Mouse (Mus musculus) right cerebral cortex, postnatal 10 days (tissue): Measurements from ENCODE around the gene Hebp1.

Experiments used
- DNase-seq, 2 experiments: peaks; one replicate each; pipeline ENCODE4 v3.0.0; 2021; ENCODE audit warnings: low spot score in 2 of 2

Gene Hebp1

DNA sequence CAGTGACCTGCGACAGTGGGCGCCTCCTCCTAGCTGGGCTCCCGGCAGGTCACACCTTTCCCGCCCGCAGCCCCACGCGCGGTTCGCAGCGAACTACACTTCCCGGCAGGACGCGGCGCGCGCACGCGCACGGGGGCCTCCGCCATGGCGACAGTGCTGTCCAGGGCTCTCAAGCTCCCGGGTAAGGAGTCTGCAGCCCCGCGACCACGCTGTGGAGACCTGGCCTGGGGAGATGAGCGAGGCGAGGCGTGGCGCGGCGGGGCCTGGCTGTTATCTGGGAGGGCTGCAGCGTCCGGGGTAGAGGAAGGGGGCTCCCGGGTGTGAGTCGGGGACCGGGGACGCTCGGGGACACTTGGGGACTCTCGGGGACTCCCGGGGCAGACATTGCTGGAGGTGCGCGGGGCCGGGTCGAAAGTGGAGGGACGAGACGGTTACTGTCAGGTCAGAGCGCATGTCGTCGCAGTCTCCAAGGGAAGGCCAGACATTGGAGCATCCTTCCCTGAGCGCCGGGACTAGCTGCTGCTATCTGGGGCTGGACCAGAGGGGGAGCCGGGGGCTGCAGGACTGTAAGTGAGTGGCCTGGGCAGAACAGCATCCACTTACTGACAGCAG is at the start of gene Hebp1, which contains the start of gene Fam234b:
Hebp1 (minus strand) TSS at position 102 of the 612 bp plus-strand sequence.
Fam234b (plus strand) TSS at position 57 of the 612 bp plus-strand sequence.
- DNase-seq = peak; percentile 88 to 92

DNA sequence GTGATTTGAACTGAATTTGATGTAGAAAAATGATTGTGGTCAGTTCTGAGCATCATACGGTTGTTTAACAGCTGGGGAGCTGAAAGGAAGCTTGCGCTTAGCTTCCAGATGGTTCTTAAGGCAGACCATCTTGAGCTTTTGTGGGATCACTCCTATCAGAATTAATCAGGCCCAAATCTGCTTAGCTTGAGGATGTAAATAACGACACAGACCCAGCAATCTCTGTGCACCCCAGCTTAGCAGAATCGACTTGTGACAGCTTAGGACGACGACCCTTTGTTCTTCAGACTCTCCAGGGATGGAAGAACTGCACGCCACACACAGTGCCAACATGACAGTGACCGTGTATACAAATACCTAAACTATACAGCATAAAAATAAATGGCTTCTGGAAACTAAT is 47.8 kb upstream of the Hebp1 start:
- DNase-seq = no peak

DNA sequence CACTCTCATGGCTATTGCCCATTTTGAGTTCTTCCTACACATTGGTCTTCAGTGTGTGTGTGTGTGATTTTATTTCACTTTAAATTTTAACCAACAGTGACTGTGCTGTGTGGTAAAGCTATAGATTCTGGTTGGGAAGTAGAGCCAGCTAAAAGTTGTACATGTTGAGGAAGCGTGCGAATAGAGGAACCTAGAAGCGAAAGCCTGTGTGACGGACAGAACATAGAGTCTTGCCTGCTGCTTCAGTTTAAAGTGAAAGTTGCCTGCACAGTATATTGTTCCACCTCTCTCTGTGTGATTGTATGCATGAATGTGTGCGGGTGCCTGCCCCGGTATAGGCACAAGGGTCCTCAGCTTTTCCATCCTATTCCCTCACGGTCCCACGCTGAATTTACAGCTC is 42.5 kb upstream of the Hebp1 start:
- DNase-seq = no peak

DNA sequence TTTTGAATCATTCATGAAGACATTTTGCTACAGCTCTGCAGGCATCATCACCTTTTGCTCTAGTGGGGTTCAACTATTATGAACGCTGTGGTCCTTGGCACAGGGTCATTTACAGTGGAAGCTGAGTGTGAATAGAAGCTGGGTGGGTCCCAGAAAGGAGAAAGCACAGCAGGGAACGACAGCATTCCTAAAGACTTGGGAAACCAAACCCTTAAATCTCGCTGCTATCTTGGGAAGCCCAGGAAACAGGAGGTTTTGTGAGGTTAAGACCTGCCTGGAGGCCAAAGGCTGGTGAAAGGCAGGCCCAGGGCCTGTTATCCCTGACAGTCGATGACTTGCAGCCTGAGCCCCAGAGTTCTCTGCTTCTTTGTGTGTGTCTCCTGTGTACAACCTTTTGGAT is 40.4 kb upstream of the Hebp1 start:
- no peak for DNase-seq

DNA sequence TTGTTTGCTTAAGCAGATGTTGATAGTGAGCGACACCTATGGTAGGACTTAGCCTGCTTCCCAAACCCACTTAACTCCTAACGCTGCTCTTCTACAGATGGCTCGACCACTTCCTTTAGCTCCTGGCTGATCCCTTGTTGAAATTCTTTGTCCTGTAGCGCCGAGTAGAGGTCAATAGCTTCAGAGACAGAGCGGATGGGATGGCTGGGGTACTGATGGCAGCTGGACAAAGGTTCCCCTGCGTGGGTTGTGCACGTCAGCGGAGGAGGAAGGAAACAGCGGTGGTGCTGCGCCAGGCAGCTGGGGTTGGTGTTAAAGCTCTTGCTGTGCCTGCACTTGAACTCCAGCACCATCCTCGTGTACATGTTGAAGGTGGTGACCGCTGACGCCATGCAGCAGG is 39.5 kb upstream of the Hebp1 start:
- no peak for DNase-seq

DNA sequence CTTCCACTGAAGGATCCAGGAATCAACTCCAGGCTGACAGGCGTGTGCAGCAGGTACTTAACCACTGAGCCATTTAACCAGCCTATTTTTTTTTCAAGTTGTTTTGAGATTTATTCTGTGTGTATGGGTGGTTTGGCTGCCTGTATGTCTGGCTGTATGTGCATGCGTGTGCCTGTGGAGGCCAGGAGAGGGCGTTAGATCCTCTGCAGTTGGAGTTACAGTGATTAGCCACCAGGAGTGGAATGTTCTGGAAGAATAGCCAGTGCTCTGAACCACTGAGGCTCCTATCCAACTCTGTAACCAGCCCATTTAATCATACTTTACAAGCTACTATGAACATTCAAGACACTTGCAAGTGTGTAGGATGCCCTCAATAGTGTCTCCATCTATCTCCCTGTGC is 38.8 kb upstream of the Hebp1 start:
- DNase-seq = no peak

DNA sequence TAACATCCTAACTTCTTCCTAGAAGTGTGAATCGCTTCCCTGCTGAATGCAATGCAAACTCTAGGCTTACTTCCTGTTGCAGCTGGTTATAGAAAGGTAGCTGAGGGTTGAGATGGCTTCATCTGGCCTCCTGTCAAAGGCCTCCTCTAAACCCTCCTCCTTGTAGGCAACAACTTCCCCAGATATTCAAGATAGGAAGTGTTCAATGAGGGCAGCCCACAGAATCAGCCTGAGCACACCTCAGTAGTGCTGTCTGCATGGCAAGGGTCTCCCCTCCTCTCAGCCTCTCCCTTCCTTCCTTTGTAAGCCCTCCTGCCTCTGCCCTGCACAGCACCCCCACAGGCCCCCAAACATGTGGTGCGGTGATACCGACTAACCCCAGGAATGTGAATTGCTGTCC is 37.9 kb upstream of the Hebp1 start:
- no peak for DNase-seq

DNA sequence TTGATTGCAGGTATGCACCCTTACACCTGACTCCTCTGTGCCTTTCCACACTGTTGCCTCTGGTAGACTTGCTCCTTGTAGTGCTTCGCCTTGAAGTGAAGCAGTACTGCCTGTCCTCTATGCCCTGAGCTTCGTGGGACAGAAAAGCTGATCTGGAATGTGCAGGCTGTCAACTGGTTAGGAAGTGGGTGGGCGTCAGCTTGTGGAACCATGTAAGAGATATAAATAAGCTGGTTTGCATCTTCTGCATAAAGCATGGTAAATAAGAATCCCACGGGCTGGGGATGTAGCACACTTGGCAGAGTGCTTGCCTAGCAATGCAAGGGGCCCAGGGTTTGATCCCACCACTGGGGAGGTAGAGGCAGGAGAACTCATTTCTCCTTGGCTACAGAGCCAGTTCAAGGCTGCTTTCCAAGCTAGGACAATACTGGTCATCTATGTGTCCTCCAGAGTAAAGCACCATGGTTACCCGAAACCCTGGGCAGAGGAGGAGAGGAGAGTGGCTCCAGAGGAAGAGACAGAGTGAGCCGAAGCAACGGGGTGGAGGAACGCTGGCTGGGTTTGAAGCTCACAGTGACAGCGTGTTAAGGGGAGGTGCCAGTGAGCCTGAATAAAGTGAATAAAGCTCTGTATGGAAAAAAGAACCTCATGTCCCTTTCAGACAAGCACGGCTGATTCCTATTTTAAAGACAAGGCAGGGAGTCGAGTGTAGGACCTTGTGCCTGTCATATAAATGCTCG is 34.8 kb upstream of the Hebp1 start:
- DNase-seq = peak; percentile 54 to 80

DNA sequence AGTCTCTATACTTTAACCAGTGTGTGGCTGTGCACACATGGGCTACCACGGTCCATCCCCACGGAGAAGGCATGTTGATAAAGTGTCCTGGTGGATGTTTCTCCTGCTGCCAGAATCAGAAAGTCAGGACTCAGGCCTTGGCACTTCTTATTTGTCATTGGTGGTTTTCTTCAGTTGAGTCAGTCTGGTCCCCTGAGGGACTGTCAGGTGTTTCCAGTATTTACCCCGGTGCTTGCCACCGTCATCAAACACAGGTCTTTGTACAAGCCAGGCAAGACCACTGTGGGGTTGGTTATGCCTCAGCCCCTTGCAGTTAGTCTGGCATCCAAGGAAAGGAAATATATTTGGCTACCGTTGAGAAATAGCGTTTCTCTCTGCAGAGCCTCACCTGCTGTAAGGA is 32.8 kb upstream of the Hebp1 start:
- no peak for DNase-seq

DNA sequence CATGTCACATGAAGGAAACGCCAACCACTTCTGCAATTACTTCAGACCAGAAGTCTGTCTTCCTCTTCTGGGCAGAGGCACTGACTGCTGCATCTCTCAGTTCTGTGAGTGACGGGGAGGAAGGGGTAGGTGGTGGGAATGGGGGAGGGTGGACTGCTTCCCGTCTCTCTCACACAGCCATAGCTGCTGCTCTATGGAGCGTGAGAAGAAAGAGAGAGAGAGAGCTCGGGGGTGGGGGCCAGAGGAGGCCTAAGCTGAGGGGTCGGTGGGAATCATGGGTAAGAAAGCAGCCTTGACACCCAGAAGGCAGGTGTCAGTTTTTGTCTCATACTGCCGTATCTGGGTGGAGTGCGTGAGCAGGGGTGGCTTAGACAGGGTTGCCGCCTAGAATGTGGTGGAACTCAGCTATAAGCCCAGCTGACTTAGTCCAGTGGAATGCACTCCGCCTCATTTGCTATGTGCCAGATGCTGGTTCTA is 30.7 kb upstream of the Hebp1 start:
- no peak for DNase-seq

DNA sequence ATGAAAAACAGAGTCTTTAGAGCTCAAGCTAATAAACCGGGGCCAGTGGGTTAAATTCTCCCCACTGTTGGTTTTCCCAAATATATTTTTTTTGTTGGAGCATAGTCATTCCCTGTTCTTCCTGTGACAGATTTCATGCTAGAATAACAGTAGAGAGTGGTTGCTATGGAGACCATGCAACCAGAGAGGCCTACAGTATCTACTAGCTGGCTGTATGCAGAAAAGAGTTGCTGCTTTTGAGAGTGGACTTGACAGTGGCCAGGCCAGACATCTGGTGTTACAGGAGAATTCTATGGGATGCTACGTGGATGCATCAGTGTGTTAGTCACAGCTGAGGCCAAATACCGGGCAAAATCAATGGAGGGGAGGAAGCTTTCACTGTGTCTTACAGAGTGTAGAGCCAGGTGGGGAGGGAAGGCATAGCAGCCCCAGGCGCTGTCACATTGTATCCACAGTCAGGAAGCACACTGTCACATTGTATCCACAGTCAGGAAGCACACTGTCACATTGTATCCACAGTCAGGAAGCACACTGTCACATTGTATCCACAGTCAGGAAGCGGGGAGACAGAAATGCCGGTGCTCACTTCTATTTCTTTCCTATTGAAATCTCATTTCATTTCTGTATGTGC is 26.1 kb upstream of the Hebp1 start:
- peak in 1 of 2 experiments; percentile 72 for DNase-seq

DNA sequence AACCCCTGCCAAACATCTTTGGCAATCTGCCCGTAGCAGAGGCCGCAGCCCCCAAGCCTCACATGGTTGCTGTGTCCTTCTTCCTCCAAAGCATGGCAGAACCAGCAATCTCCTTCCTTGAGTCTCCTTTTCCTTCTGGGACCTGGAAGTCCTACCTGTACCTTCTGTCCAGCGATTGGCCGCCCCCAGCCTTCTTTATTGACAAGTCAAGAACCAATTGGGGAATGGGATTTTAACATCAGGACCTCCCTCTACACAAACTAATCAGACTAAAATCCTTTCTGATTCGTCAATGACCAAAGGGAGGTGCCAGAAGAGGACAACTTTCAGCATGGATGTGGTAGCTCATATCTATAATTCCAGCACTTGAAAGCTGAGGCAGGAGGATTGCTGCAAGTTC is 22.1 kb upstream of the Hebp1 start:
- DNase-seq = no peak

DNA sequence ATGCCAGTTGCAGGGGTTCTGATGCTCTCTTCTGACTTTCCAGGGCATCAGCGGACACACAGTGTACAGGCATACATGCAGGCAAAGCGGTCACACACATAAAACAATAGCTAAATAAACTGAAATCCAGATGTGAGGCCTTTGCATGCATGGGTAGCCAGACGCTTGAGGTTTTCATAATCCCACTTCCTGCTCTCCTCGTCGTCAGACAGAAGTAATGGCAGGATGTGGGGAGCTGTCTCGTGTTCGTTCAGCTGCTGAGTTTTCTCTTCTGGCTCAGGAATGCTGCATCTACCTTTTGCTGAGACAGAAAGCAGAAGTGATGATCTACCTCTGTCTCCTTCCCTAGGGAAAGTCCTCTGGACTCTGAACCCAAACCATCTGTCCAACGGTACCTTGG is 20.5 kb upstream of the Hebp1 start:
- DNase-seq = no peak

DNA sequence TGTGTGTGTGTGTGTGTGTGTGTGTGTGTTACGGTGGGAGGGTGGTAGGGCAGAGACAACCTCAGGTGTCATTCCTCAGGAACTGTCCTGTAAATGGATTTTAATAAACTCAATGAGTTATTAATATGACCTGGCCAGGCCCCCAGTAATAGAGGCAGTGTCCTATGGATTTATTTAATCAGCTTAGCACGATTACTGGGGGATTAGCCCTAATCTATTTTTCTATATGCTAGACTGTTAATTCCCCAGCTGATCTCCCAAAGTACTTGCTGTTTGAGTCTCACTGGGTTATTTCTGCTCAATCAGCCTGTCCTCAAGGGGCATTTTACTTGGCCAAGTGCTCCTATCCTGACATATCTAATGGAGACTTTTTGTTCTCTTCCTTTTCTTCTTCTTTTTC is 14.8 kb upstream of the Hebp1 start:
- DNase-seq = no peak

DNA sequence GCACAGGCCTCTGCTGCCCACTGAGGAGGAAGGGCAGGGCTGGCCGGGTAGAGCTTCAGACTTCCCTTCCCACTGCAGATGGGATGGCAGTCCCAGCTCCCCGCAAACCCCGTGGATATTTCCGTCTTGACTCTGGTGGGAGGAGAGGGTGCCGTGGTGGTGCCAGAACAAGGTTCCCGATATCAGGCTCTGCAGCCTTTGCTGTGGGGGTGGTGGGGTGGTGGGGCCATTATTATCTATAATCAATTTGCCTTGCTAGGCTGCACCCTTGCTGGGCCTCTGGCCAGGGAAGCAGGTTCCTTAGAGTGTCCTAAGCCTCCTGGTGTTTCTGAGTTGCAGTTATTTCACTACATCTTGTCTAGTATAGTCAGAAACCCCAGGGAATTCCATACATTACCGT is 13.3 kb upstream of the Hebp1 start:
- DNase-seq = no peak

DNA sequence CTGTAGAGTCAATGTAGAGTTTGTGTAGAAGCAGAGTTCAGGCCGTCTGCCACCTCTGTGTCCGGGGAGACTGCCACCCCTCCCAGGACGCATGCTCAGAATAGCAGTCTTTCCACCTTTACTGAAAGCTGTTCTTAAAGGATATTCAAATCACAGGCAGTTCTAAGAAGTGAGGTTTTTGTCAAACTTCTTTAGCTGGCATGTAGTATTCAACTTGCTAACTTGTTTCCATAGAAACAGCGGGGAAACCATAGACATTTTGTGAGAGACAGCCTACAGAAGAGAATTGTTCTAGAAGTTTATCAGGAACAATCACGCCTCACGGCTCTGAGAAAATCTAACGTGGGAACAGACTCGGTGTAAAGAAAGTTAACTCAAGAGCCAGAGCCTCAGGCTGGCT is 9.1 kb upstream of the Hebp1 start:
- DNase-seq = no peak

DNA sequence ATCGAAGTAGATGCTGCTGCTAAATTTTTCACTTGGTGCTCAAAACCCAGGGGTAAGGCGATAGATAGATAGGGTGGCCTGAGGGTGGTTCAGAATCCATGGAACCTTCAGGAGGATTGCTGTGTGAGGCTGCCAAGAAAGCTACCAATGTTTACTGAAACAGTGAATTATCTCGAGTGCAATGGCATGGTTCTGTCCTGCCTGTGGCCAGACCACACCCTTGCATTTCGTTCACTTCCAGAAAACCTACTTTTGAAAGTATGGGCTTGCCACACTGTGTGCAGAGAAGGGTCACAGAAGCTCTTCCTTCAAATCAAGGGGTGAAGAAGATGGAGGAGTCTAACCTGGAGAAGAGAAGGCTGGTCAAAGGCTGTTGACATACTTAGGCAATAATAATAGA is 8.0 kb upstream of the Hebp1 start:
- no peak for DNase-seq

DNA sequence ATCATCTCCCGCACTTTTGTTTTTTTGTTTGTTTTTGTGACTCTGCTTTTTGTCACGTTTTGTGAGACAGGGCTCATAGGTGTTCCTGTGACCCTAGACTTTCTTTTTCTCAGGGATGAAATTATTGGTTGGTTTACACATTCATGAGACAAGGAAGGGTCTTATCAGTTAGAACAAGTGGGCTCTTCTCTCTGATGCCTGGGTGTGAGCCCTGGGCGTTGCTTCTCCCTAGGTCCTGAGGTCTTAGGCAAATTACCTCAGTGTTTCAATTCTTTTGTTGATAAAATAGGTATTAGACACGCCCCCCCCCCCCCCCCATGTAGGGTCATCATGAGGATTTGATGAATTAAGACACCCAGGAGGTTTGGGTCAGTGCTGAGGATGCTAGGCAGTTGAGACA is 7.0 kb upstream of the Hebp1 start:
- no peak for DNase-seq

DNA sequence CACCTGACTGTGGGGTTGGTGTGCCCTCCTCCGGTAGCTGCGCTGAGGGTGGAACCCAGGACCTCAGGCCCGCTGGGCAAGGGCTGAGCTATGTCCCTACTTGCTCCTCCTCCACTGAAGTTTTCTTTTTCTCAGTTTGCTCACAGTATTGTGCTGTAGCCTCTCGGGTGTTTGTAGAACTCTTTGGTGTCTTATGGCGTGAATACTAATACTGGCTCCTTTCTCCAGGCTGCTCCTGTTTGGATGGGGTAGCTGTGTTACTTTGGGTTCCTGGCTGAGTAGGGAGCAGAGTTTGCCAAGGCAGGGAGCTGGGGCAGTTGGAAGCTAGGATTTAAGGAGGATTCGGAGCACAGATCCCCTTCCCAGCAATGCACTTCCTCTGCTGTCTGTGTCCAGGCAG is 5.9 kb upstream of the Hebp1 start:
- peak; percentile 61 to 71 for DNase-seq

DNA sequence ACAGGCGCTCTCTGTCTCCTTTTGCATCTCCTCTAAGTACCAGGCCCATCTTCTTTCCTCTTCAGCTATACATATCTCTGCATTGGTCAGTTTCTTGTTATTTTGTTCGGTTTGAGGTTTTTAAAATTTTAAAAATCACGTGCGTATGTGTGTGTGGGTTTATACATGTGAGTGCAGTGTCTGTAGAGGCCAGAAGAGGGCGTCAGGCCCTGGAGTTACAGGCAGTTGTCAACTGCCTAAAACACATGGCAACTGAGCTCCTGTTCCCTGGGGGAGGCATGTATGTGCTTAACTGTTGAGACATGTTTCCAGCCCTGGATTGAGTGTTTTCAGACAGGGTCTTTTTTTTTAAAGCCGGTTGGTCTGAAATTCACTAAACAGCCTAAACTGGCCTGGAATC is 4.8 kb upstream of the Hebp1 start:
- no peak for DNase-seq

DNA sequence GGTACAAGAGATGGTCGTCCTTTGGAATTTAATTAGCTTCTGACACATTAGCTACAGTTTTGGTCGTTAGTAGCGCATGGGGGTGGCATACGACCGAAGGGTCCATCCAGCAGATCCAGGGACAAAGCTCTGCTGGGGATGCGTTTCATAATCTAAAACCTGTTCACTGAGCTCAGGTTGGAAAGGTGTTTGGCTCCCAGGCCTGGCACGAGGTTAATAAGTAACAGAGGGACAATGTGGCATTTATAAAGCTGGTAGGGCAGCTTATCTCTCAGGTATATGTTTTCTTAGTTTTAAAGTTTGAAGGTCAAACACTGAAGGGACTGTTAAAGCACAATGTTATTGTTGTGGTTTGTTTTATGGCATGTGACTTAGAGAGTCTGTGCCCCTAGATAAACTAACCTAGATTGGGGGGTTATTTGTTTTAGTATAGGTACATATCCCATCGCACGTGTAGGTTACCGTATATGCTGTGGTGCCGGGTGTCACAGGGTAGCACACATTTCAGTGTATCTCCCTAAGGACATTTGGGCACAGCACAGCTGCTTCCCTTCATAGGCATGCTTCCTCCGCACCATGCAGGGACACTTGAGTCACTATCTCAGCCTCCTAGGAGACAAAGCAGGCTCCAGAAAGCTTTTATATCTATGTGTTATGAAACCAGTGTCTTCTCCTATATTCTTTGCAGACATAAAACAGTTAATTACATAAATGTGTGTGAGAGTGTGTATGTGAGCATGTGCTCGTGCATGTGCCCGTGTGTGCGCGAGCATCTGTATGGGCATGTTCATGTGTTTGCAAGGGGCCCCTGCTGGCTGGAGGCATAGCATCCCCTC is 2.5 kb upstream of the Hebp1 start:
- DNase-seq = no peak

DNA sequence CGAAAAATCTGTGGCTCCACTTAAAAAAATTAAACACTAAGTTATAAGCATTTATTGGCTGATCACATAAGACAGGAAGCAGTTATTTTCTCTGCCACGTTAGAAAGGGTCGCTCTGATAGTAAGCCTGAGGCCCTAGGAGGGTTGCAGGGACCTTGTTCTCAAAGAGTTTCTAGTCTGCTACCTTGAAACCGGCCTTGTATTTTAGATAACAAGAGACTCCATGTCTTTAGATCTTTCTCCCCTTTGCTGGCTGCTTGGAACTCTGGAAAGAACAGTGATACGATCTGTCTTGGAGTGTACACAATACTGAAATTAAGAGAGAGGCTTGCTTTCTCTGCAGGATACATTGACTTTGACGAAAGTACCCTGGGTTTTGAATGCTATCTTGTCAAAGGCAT is 904 bp upstream of the Hebp1 start:
- no peak for DNase-seq
